Mouse (Mus musculus) stomach, postnatal 0 days (tissue): Measurements from ENCODE around the gene Ezh1.

Experiments
- CTCF ChIP-seq: IDR thresholded peaks from 2 replicates; pipeline ENCODE4 v1.5.1; 2016; ENCODE audit warnings: antibody characterized with exemption, low read depth, mild to moderate bottlenecking, moderate library complexity
- EP300 ChIP-seq: optimal IDR thresholded peaks from 2 replicates; pipeline ENCODE3; 2016; ENCODE audit warnings: antibody characterized with exemption

GRCm38 (mm10) chr11:101200986-101201385 lies 25.3 kb downstream of the Ezh1 start:
- TF ChIP-seq CTCF = peak; percentile 89
- TF ChIP-seq EP300 = no peak
